Mouse (Mus musculus) B cell, adult 62 days (primary cell): ENCODE results near the gene Eid2b. TPM values are rescaled to one million over a fixed set of nuclear protein-coding genes. Genes with fewer than 3 reads are reported as not detected.

Experiments
- total RNA-seq: library from RNA; stranded (reverse); gene quantifications from 4 replicates; pipeline ENCODE4 v1.2.4, GENCODE M21; 2023

Gene Eid2b
- total RNA-seq = 2.8 to 3.8 TPM (median 3.1 TPM) in 4 replicates

GRCm38 (mm10) chr7:28277615-28278278, at the start of gene Eid2b:
TSS of gene Eid2b (plus strand) at chr7:28277739.

GRCm38 (mm10) chr7:28267129-28268041, 10.2 kb upstream of the Eid2b start, which contains the start of gene Eid2:
TSS of gene Eid2 (plus strand) at chr7:28267881.

GRCm38 (mm10) chr7:28290638-28291590, 13.4 kb downstream of the Eid2b start, which contains the start of gene Selenov:
TSS of gene Selenov (minus strand) at chr7:28291186.

GRCm38 (mm10) chr7:28301616-28302433, 24.3 kb downstream of the Eid2b start, which contains the start of gene Dll3:
TSS of gene Dll3 (minus strand) at chr7:28302238.

GRCm38 (mm10) chr7:28311926-28312543, 34.5 kb downstream of the Eid2b start, which contains the start of gene Timm50:
TSS of gene Timm50 (minus strand) at chr7:28312072.

Other genes with a start within 250 kb of the Eid2b start
- 105 to 128 TPM (median 110 TPM) in 4 replicates for gene Psmc4, start 227.6 kb upstream of the Eid2b start, total RNA-seq
- gene Fcgbp, start 206.5 kb upstream of the Eid2b start, total RNA-seq = not detected in 4 replicates
- not detected in 4 replicates for gene 9530053A07Rik, start 148.3 kb upstream of the Eid2b start, total RNA-seq
- 213 to 229 TPM (median 221 TPM) in 4 replicates for gene Fbl, start 108.0 kb upstream of the Eid2b start, total RNA-seq
- 19.6 to 26.1 TPM (median 20.6 TPM) in 4 replicates for gene Dyrk1b, start 98.3 kb upstream of the Eid2b start, total RNA-seq
- gene Eid2, start 9.9 kb upstream of the Eid2b start, total RNA-seq = 1.1 to 1.8 TPM (median 1.3 TPM) in 4 replicates
- not detected in 4 replicates for gene Selenov, start 13.4 kb downstream of the Eid2b start, total RNA-seq
- gene Dll3, start 24.5 kb downstream of the Eid2b start, total RNA-seq = 0.45 to 0.73 TPM in 2 of 4 replicates, not detected in the others
- 35.7 to 50.0 TPM (median 41.5 TPM) in 4 replicates for gene Timm50, start 34.3 kb downstream of the Eid2b start, total RNA-seq
- 158 to 180 TPM (median 162 TPM) in 4 replicates for gene Supt5, start 61.0 kb downstream of the Eid2b start, total RNA-seq
- gene Rps16, start 72.9 kb downstream of the Eid2b start, total RNA-seq = 2,978 to 3,247 TPM (median 3,204 TPM) in 4 replicates
- 130 to 143 TPM (median 135 TPM) in 4 replicates for gene Plekhg2, start 94.9 kb downstream of the Eid2b start, total RNA-seq
- 804 to 1,027 TPM (median 895 TPM) in 4 replicates for gene Zfp36, start 102.5 kb downstream of the Eid2b start, total RNA-seq
- gene Med29, start 115.0 kb downstream of the Eid2b start, total RNA-seq = 13.9 to 18.0 TPM (median 15.8 TPM) in 4 replicates
- gene Paf1, start 115.2 kb downstream of the Eid2b start, total RNA-seq = 156 to 175 TPM (median 161 TPM) in 4 replicates
- gene Gmfg, start 159.7 kb downstream of the Eid2b start, total RNA-seq = 222 to 256 TPM (median 254 TPM) in 4 replicates
- gene Lrfn1, start 174.2 kb downstream of the Eid2b start, total RNA-seq = 0.95 to 1.3 TPM (median 1.3 TPM) in 4 replicates
- gene Ifnl2, start 232.7 kb downstream of the Eid2b start, total RNA-seq = not detected in 4 replicates
- gene Ifnl3, start 245.1 kb downstream of the Eid2b start, total RNA-seq = not detected in 4 replicates